Mouse (Mus musculus): Measurements from ENCODE around the gene Ccnc.

DNA sequence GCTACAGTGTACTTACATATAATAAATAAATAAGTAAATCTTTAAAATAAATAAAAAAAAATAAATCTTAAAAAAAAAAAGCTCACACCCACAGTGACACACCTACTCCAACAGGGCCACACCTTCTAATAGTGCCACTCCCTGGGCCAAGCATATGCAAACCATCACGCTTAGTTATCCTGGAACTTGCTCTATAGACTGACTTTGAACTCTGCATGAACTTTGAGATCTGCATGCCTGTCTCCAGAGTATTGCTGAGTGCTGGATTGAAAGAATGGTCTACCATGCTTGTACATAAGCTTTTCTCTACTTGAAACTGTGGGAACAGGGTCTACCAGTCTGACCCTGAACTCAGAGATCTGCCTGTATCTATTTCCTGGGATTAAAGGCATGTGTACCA is 43.6 kb downstream of the Ccnc start:
- no peak for TF ChIP-seq CTCF (IDR thresholded peaks at IDR 0.05; ENCODE audit: borderline replicate concordance, insufficient read depth, low read depth, low read length)
- TF ChIP-seq POLR2A (IDR thresholded peaks at IDR 0.05; ENCODE audit: borderline replicate concordance, insufficient read depth, low read length) = no peak
